Mouse (Mus musculus) lung, postnatal 4 days (tissue): ENCODE measurements at regions not wholly inside any gene's neighbourhood (a gene's known extent, or its start where the extent isn't known, plus 50 kb on each side); places are given as distances from the start of the nearest gene placed in this dataset.
"Not testable (repeated sequence)": the region's sequence is repeated elsewhere in the genome, so short reads cannot be mapped to it uniquely, and the experiment has no call there.

Source experiments
- DNase-seq, 2 experiments: peaks; one replicate each; pipeline ENCODE4 v3.0.0; 2021

GRCm38 (mm10) chr4:31268825-31269495, 694.9 kb upstream of the Map3k7 start:
- no peak for DNase-seq

GRCm38 (mm10) chr4:31274131-31274530, 689.8 kb upstream of the Map3k7 start:
- DNase-seq, result no peak

- DNase-seq, result peak in 1 of 2 experiments; percentile 4
Observed at GRCm38 (mm10) chr4:31290301-31290975, 673.5 kb upstream of the Map3k7 start.

GRCm38 (mm10) chr4:31293752-31294151, 670.1 kb upstream of the Map3k7 start:
- no peak for DNase-seq

- DNase-seq, result no peak
Observed at GRCm38 (mm10) chr4:31297848-31298247, 666.0 kb upstream of the Map3k7 start.

- no peak for DNase-seq
Observed at GRCm38 (mm10) chr4:31319269-31319668, 644.6 kb upstream of the Map3k7 start.

GRCm38 (mm10) chr4:31320734-31321507, 643.0 kb upstream of the Map3k7 start:
- DNase-seq, result no peak

GRCm38 (mm10) chr4:31323816-31324215, 640.1 kb upstream of the Map3k7 start:
- no peak for DNase-seq

- DNase-seq, result no peak
Observed at GRCm38 (mm10) chr4:31328798-31329197, 635.1 kb upstream of the Map3k7 start.

- no peak for DNase-seq
Observed at GRCm38 (mm10) chr4:31331053-31331452, 632.8 kb upstream of the Map3k7 start.

GRCm38 (mm10) chr4:31335686-31336085, 628.2 kb upstream of the Map3k7 start:
- no peak for DNase-seq

GRCm38 (mm10) chr4:31337980-31338379, 625.9 kb upstream of the Map3k7 start:
- no peak for DNase-seq

GRCm38 (mm10) chr4:31343312-31344248, 620.3 kb upstream of the Map3k7 start:
- DNase-seq, result no peak

GRCm38 (mm10) chr4:31354046-31354445, 609.9 kb upstream of the Map3k7 start:
- not testable (repeated sequence) for DNase-seq

GRCm38 (mm10) chr4:31354953-31355352, 608.9 kb upstream of the Map3k7 start:
- DNase-seq, result no peak

- DNase-seq, result no peak
Observed at GRCm38 (mm10) chr4:31366172-31366571, 597.7 kb upstream of the Map3k7 start.

GRCm38 (mm10) chr4:31367031-31367430, 596.9 kb upstream of the Map3k7 start:
- DNase-seq, result no peak

GRCm38 (mm10) chr4:31370062-31370461, 593.8 kb upstream of the Map3k7 start:
- no peak for DNase-seq

- no peak for DNase-seq
Observed at GRCm38 (mm10) chr4:31381069-31381969, 582.6 kb upstream of the Map3k7 start.

GRCm38 (mm10) chr4:31392932-31393632, 570.8 kb upstream of the Map3k7 start:
- DNase-seq, result no peak

GRCm38 (mm10) chr4:31395538-31395937, 568.4 kb upstream of the Map3k7 start:
- no peak for DNase-seq
